Mouse (Mus musculus): ENCODE measurements around the gene Meioc.

DNA sequence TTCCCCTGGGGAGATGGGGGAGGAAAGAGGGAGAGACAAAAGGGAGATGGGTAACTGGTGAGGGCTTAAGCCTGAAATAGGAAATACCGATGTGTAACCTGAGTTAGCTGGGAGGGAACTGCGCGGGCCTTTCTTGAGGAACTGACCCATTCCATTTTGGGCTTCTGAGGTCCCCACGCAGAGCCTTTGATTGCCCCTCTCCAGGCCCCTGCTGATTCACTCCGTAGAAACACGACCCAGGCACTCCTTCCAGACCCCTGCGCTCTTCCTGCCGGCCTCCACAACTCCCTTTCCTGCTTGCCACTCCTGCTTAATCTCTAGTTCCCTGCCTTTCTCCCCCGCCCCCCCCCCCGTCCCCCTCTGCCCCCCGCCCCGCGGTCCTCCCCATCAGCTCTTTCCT, 30.8 kb upstream of the Meioc start:
- TF ChIP-seq TAL1 (IDR thresholded peaks at IDR 0.05; ENCODE audit: low read length) (no peak), GATA1 (IDR thresholded peaks at IDR 0.05; ENCODE audit: low read length) (no peak)
